Mouse (Mus musculus): ENCODE measurements around the gene Slc22a28. TPM values are rescaled to one million over a fixed set of nuclear protein-coding genes. Genes with fewer than 3 reads are reported as not detected.

The Slc22a28 gene
- polyA plus RNA-seq, 1 experiment from 2014 or later = not detected

Other genes with a start within 250 kb of the Slc22a28 start
- gene Slc22a27, start 166.0 kb downstream of the Slc22a28 start, polyA plus RNA-seq (2015; fragmentation: Nextera tagmentation; extraction: Ambion mirVana) = not detected in 2 replicates
- gene Slc22a29, start 86.9 kb upstream of the Slc22a28 start, polyA plus RNA-seq (2015; fragmentation: Nextera tagmentation; extraction: Ambion mirVana) = not detected in 2 replicates

Measured in hindbrain, embryonic 16.5 days (tissue).